Mouse (Mus musculus): Measurements from ENCODE around the gene Tpm1. TPM values are rescaled to one million over a fixed set of nuclear protein-coding genes. Genes with fewer than 3 reads are reported as not detected.

Gene Tpm1
- polyA plus RNA-seq, 1 experiment from 2014 or later = 109 TPM

- no peaks in the 10 kb centered on the region for H3K27me3 ChIP-seq
- under 1% methylated on average over 37 of the region's 41 CpGs for WGBS
- ATAC-seq = peak; percentile 75
- H3K9me3 ChIP-seq (replicated peaks) = no peaks in the 10 kb centered on the region
- peak overlapping the region; percentile 90 for H3K4me3 ChIP-seq
- H3K36me3 ChIP-seq (ENCODE audit: poor library complexity, severe bottlenecking) = peaks cover 8% of the 10 kb centered on the region
- peaks cover 9% of the 10 kb centered on the region; the same call in 1 of the 2 replicates for H3K4me1 ChIP-seq
- peak overlapping the region; percentile 87 for H3K27ac ChIP-seq
- peak overlapping the region; percentile 82 for H3K9ac ChIP-seq
- peak overlapping the region; percentile 71 for H3K4me2 ChIP-seq
Observed at GRCm38 (mm10) chr9:66974721-66975225, 74.4 kb downstream of the Tpm1 start.

Other genes starting within 250 kb of the Tpm1 start
- gene Aph1c, start 214.7 kb downstream of the Tpm1 start, polyA plus RNA-seq (2015; fragmentation: Nextera tagmentation; extraction: Ambion mirVana) = 1.4 and 2.9 TPM in 2 replicates
- 41.0 and 43.8 TPM in 2 replicates for gene Rab8b, start 129.7 kb downstream of the Tpm1 start, polyA plus RNA-seq (2015; fragmentation: Nextera tagmentation; extraction: Ambion mirVana)
- gene Rps27l, start 103.3 kb downstream of the Tpm1 start, polyA plus RNA-seq (2015; fragmentation: Nextera tagmentation; extraction: Ambion mirVana) = 470 and 585 TPM in 2 replicates
- gene Lactb, start 73.9 kb downstream of the Tpm1 start, polyA plus RNA-seq (2015; fragmentation: Nextera tagmentation; extraction: Ambion mirVana) = 8.1 and 8.5 TPM in 2 replicates

Measured in forebrain, embryonic 13.5 days (tissue).